Mouse (Mus musculus) layer of hippocampus, adult 18-20 months (tissue): ENCODE measurements around the gene Mecr. TPM values are rescaled to one million over a fixed set of nuclear protein-coding genes. Genes with fewer than 3 reads are reported as not detected.

ENCODE experiments used
- DNase-seq, 2 experiments: peaks; one replicate each; pipeline ENCODE4 v3.0.0; 2022; ENCODE audit warnings: low spot score in 2 of 2
- total RNA-seq, 2 experiments: library from RNA; stranded (reverse); gene quantifications; 2 replicates each; pipeline ENCODE4 v1.2.3; 2021

The Mecr gene
- total RNA-seq, 2 experiments from 2014 or later, result 27.7 TPM

- no peak for DNase-seq
These were observed 40.3 kb downstream of the Mecr start for GRCm38 (mm10) chr4:131883571-131883970.

GRCm38 (mm10) chr4:131885376-131885775 lies 42.1 kb downstream of the Mecr start:
- no peak for DNase-seq

GRCm38 (mm10) chr4:131888564-131888963 lies 45.3 kb downstream of the Mecr start:
- DNase-seq, result no peak

- no peak for DNase-seq
These were observed 47.4 kb downstream of the Mecr start for GRCm38 (mm10) chr4:131890692-131891091.

GRCm38 (mm10) chr4:131897109-131897508 lies 53.8 kb downstream of the Mecr start:
- DNase-seq, result no peak

GRCm38 (mm10) chr4:131897787-131898186 lies 54.5 kb downstream of the Mecr start:
- DNase-seq, result no peak

- no peak for DNase-seq
These were observed 55.4 kb downstream of the Mecr start for GRCm38 (mm10) chr4:131898503-131899179.

- DNase-seq, result no peak
These were observed 55.9 kb downstream of the Mecr start for GRCm38 (mm10) chr4:131899180-131899554.

GRCm38 (mm10) chr4:131901090-131901489 lies 57.8 kb downstream of the Mecr start:
- no peak for DNase-seq

- DNase-seq, result peak in 1 of 2 experiments; percentile 57
These were observed 61.2 kb downstream of the Mecr start for GRCm38 (mm10) chr4:131904478-131904877.

GRCm38 (mm10) chr4:131906423-131906822 lies 63.2 kb downstream of the Mecr start:
- DNase-seq, result no peak

GRCm38 (mm10) chr4:131907912-131908311 lies 64.6 kb downstream of the Mecr start:
- DNase-seq, result no peak

- DNase-seq, result no peak
These were observed 67.1 kb downstream of the Mecr start for GRCm38 (mm10) chr4:131910237-131910994.

- no peak for DNase-seq
These were observed 68.3 kb downstream of the Mecr start for GRCm38 (mm10) chr4:131911521-131911920.

- no peak for DNase-seq
These were observed 70.3 kb downstream of the Mecr start for GRCm38 (mm10) chr4:131913526-131913925.

GRCm38 (mm10) chr4:131914046-131914643 lies 70.9 kb downstream of the Mecr start:
- no peak for DNase-seq

GRCm38 (mm10) chr4:131914891-131915469 lies 71.7 kb downstream of the Mecr start:
- no peak for DNase-seq

- DNase-seq, result no peak
These were observed 72.6 kb downstream of the Mecr start for GRCm38 (mm10) chr4:131915821-131916328.

GRCm38 (mm10) chr4:131916425-131916824 lies 73.2 kb downstream of the Mecr start:
- DNase-seq, result peak; percentile 28 to 73

GRCm38 (mm10) chr4:131917010-131917555 lies 73.8 kb downstream of the Mecr start:
- DNase-seq, result no peak
